Mouse (Mus musculus): Measurements from ENCODE around the gene Cdt1. TPM values are rescaled to one million over a fixed set of nuclear protein-coding genes. Genes with fewer than 3 reads are reported as not detected.

Gene Cdt1
- total and polyA plus RNA-seq, 2 experiments from 2014 or later: 6.4 to 15.6 TPM

- no peak overlapping the region for H3K9ac ChIP-seq (replicated peaks; ENCODE audit: low read length, poor library complexity, severe bottlenecking)
- no peak for TF ChIP-seq CTCF (IDR thresholded peaks at IDR 0.05)
- H3K27ac ChIP-seq (ENCODE audit: low read depth, low read length): no peak overlapping the region
- DNase-seq (ENCODE audit: low spot score) (no peak), ATAC-seq (ENCODE audit: low FRiP score) (no peak)
- WGBS: 81% methylated on average over 4 of the region's 4 CpGs
- 0 out of 2 replicates have a peak, but pooled peaks cover 13% of the 10 kb centered on the region for H3K36me3 ChIP-seq (ENCODE audit: insufficient read depth, low read length)
- H3K9me3 ChIP-seq (ENCODE audit: low read length): no peaks in the 10 kb centered on the region
- no peaks in the 10 kb centered on the region for H3K4me1 ChIP-seq (ENCODE audit: insufficient read depth, low read length)
- no peaks in the 10 kb centered on the region for H3K27me3 ChIP-seq (ENCODE audit: insufficient read depth, low read length)
- no peak overlapping the region for H3K4me2 ChIP-seq (ENCODE audit: low read depth, low read length, poor library complexity, severe bottlenecking)
- no peak overlapping the region for H3K4me3 ChIP-seq (ENCODE audit: low read depth, low read length)
Observed at GRCm38 (mm10) chr8:122605367-122605766, 37.6 kb downstream of the Cdt1 start.

- DNase-seq (ENCODE audit: low spot score) (no peak), ATAC-seq (ENCODE audit: low FRiP score) (no peak)
- Histone ChIP-seq H3K4me2 (ENCODE audit: low read depth, low read length, poor library complexity, severe bottlenecking) (no peak overlapping the region), H3K9me3 (ENCODE audit: low read length) (no peaks in the 10 kb centered on the region), H3K4me3 (ENCODE audit: low read depth, low read length) (no peak overlapping the region), H3K4me1 (ENCODE audit: insufficient read depth, low read length) (no peaks in the 10 kb centered on the region), H3K27ac (ENCODE audit: low read depth, low read length) (no peak overlapping the region), H3K9ac (replicated peaks; ENCODE audit: low read length, poor library complexity, severe bottlenecking) (no peak overlapping the region), H3K27me3 (ENCODE audit: insufficient read depth, low read length) (no peaks in the 10 kb centered on the region), H3K36me3 (ENCODE audit: insufficient read depth, low read length) (0 out of 2 replicates have a peak, but pooled peaks cover 4% of the 10 kb centered on the region)
- TF ChIP-seq CTCF (IDR thresholded peaks at IDR 0.05): no peak
- WGBS: 83% methylated on average over 11 of the region's 12 CpGs
Observed at GRCm38 (mm10) chr8:122606810-122607209, 39.0 kb downstream of the Cdt1 start.

- 43% methylated on average over 4 of the region's 4 CpGs for WGBS
- Histone ChIP-seq H3K9me3 (ENCODE audit: low read length) (no peaks in the 10 kb centered on the region), H3K27ac (ENCODE audit: low read depth, low read length) (no peak overlapping the region), H3K4me1 (ENCODE audit: insufficient read depth, low read length) (peaks cover 6% of the 10 kb centered on the region; the same call in 1 of the 2 replicates), H3K4me2 (ENCODE audit: low read depth, low read length, poor library complexity, severe bottlenecking) (peak overlapping the region; percentile 70), H3K4me3 (ENCODE audit: low read depth, low read length) (peak overlapping the region; percentile 75), H3K9ac (replicated peaks; ENCODE audit: low read length, poor library complexity, severe bottlenecking) (no peak overlapping the region; the same call in 1 of the 2 replicates), H3K36me3 (ENCODE audit: insufficient read depth, low read length) (peaks cover 8% of the 10 kb centered on the region; the same call in 1 of the 2 replicates), H3K27me3 (ENCODE audit: insufficient read depth, low read length) (no peaks in the 10 kb centered on the region)
- no peak for ATAC-seq (ENCODE audit: low FRiP score)
- TF ChIP-seq CTCF (IDR thresholded peaks at IDR 0.05): peak; percentile 42
- no peak for DNase-seq (ENCODE audit: low spot score)
Observed at GRCm38 (mm10) chr8:122610209-122610608, 42.4 kb downstream of the Cdt1 start.

GRCm38 (mm10) chr8:122610612-122611277 is 42.9 kb downstream of the Cdt1 start:
- peak overlapping the region; percentile 68 for H3K27ac ChIP-seq (ENCODE audit: low read depth, low read length)
- no peaks in the 10 kb centered on the region for H3K9me3 ChIP-seq (ENCODE audit: low read length)
- ATAC-seq (ENCODE audit: low FRiP score) (peak; percentile 25; the same call in 1 of the 2 replicates), DNase-seq (ENCODE audit: low spot score) (peak; percentile 17)
- H3K27me3 ChIP-seq (ENCODE audit: insufficient read depth, low read length): no peaks in the 10 kb centered on the region
- no peak for TF ChIP-seq CTCF (IDR thresholded peaks at IDR 0.05)
- peaks cover 6% of the 10 kb centered on the region; the same call in 1 of the 2 replicates for H3K4me1 ChIP-seq (ENCODE audit: insufficient read depth, low read length)
- H3K9ac ChIP-seq (replicated peaks; ENCODE audit: low read length, poor library complexity, severe bottlenecking): peak overlapping the region; percentile 63
- H3K4me3 ChIP-seq (ENCODE audit: low read depth, low read length): peak overlapping the region; percentile 75
- WGBS: 1% methylated on average over 20 of the region's 20 CpGs
- peak overlapping the region; percentile 70 for H3K4me2 ChIP-seq (ENCODE audit: low read depth, low read length, poor library complexity, severe bottlenecking)
- H3K36me3 ChIP-seq (ENCODE audit: insufficient read depth, low read length): peaks cover 8% of the 10 kb centered on the region; the same call in 1 of the 2 replicates

GRCm38 (mm10) chr8:122611295-122612133 is 43.7 kb downstream of the Cdt1 start, which contains the start of the genes Galns and Trappc2l:
TSS of gene Galns (minus strand) at chr8:122611463.
TSS of gene Trappc2l (plus strand) at chr8:122611640.
- Histone ChIP-seq H3K9ac (replicated peaks; ENCODE audit: low read length, poor library complexity, severe bottlenecking) (peak within 1 kb of the TSS; percentile 83), H3K27ac (ENCODE audit: low read depth, low read length) (peak within 1 kb of the TSS; percentile 89), H3K4me1 (ENCODE audit: insufficient read depth, low read length) (peaks cover 6% of the 10 kb centered on the region; the same call in 1 of the 2 replicates), H3K9me3 (ENCODE audit: low read length) (no peaks in the 10 kb centered on the region), H3K27me3 (ENCODE audit: insufficient read depth, low read length) (no peaks in the 10 kb centered on the region), H3K4me3 (ENCODE audit: low read depth, low read length) (peak within 1 kb of the TSS; percentile 75), H3K4me2 (ENCODE audit: low read depth, low read length, poor library complexity, severe bottlenecking) (peak within 1 kb of the TSS; percentile 70), H3K36me3 (ENCODE audit: insufficient read depth, low read length) (peaks cover 8% of the 10 kb centered on the region; the same call in 1 of the 2 replicates)
- WGBS: under 1% methylated on average over 54 of the region's 57 CpGs
- peak; percentile 99 for DNase-seq (ENCODE audit: low spot score)
- ATAC-seq (ENCODE audit: low FRiP score): peak; percentile 97
- TF ChIP-seq CTCF (IDR thresholded peaks at IDR 0.05): peak; percentile 74
